Mouse (Mus musculus): ENCODE results near the gene Fam129a. TPM values are rescaled to one million over a fixed set of nuclear protein-coding genes. Genes with fewer than 3 reads are reported as not detected.

The Fam129a gene
- polyA plus RNA-seq, 1 experiment from 2014 or later: 5.7 TPM

GRCm38 (mm10) chr1:151758991-151759390, 188.0 kb downstream of the Fam129a start:
- peaks cover 23% of the 10 kb centered on the region for H3K4me1 ChIP-seq
- no peaks in the 10 kb centered on the region for H3K27me3 ChIP-seq
- no peak overlapping the region for H3K4me2 ChIP-seq (replicated peaks)
- H3K4me3 ChIP-seq: no peak overlapping the region
- H3K9ac ChIP-seq: no peak overlapping the region
- H3K36me3 ChIP-seq: 0 out of 2 replicates have a peak, but pooled peaks cover 4% of the 10 kb centered on the region
- H3K9me3 ChIP-seq: no peaks in the 10 kb centered on the region
- no peak for ATAC-seq (ENCODE audit: insufficient number of reproducible peaks, insufficient read depth, low FRiP score, low TSS enrichment)
- H3K27ac ChIP-seq: peak overlapping the region; percentile 46
- 33% methylated on average over 2 of the region's 2 CpGs for WGBS

GRCm38 (mm10) chr1:151764236-151764635, 193.2 kb downstream of the Fam129a start:
- no peak for ATAC-seq (ENCODE audit: insufficient number of reproducible peaks, insufficient read depth, low FRiP score, low TSS enrichment)
- no peak overlapping the region for H3K4me3 ChIP-seq
- no peak overlapping the region for H3K4me2 ChIP-seq (replicated peaks)
- whole genome bisulfite sequencing: 47% methylated on average over 3 of the region's 3 CpGs
- H3K4me1 ChIP-seq: peaks cover 8% of the 10 kb centered on the region; the same call in 1 of the 2 replicates
- H3K9me3 ChIP-seq: no peaks in the 10 kb centered on the region
- 0 out of 2 replicates have a peak, but pooled peaks cover 8% of the 10 kb centered on the region for H3K36me3 ChIP-seq
- H3K27ac ChIP-seq: no peak overlapping the region
- H3K27me3 ChIP-seq: no peaks in the 10 kb centered on the region
- H3K9ac ChIP-seq: no peak overlapping the region

GRCm38 (mm10) chr1:151766166-151766565, 195.2 kb downstream of the Fam129a start:
- Histone ChIP-seq H3K27me3 (no peaks in the 10 kb centered on the region), H3K4me2 (replicated peaks) (no peak overlapping the region), H3K9ac (no peak overlapping the region), H3K36me3 (peaks cover 7% of the 10 kb centered on the region; the same call in 1 of the 2 replicates), H3K9me3 (no peaks in the 10 kb centered on the region), H3K4me3 (no peak overlapping the region), H3K4me1 (peaks cover 8% of the 10 kb centered on the region; the same call in 1 of the 2 replicates), H3K27ac (no peak overlapping the region)
- WGBS: 82% methylated on average over 2 of the region's 2 CpGs
- ATAC-seq (ENCODE audit: insufficient number of reproducible peaks, insufficient read depth, low FRiP score, low TSS enrichment): no peak

GRCm38 (mm10) chr1:151766976-151767654, 196.1 kb downstream of the Fam129a start:
- Histone ChIP-seq H3K4me2 (replicated peaks) (no peak overlapping the region), H3K4me1 (peaks cover 8% of the 10 kb centered on the region; the same call in 1 of the 2 replicates), H3K9ac (no peak overlapping the region), H3K9me3 (no peaks in the 10 kb centered on the region), H3K27ac (no peak overlapping the region), H3K4me3 (no peak overlapping the region), H3K36me3 (peaks cover 9% of the 10 kb centered on the region; the same call in 1 of the 2 replicates), H3K27me3 (no peaks in the 10 kb centered on the region)
- ATAC-seq (ENCODE audit: insufficient number of reproducible peaks, insufficient read depth, low FRiP score, low TSS enrichment): no peak
- 67% methylated on average over 3 of the region's 3 CpGs for WGBS

GRCm38 (mm10) chr1:151769200-151769913, 198.4 kb downstream of the Fam129a start:
- Histone ChIP-seq H3K4me1 (no peaks in the 10 kb centered on the region), H3K4me2 (replicated peaks) (no peak overlapping the region), H3K9me3 (no peaks in the 10 kb centered on the region), H3K27ac (no peak overlapping the region), H3K36me3 (peaks cover 12% of the 10 kb centered on the region; the same call in 1 of the 2 replicates), H3K4me3 (no peak overlapping the region), H3K9ac (no peak overlapping the region), H3K27me3 (no peaks in the 10 kb centered on the region)
- no peak for ATAC-seq (ENCODE audit: insufficient number of reproducible peaks, insufficient read depth, low FRiP score, low TSS enrichment)
- 73% methylated on average over 3 of the region's 3 CpGs for WGBS

Other genes starting within 250 kb of the Fam129a start
- gene Ivns1abp, start 226.7 kb upstream of the Fam129a start, polyA plus RNA-seq (2016; fragmentation: Nextera tagmentation; extraction: Ambion mirVana): 351 and 372 TPM in 2 replicates
- gene Swt1, start 142.7 kb upstream of the Fam129a start, polyA plus RNA-seq (2016; fragmentation: Nextera tagmentation; extraction: Ambion mirVana): 24.8 and 30.6 TPM in 2 replicates
- 54.8 and 55.7 TPM in 2 replicates for gene Trmt1l, start 142.6 kb upstream of the Fam129a start, polyA plus RNA-seq (2016; fragmentation: Nextera tagmentation; extraction: Ambion mirVana)
- 113 and 122 TPM in 2 replicates for gene Rnf2, start 70.2 kb upstream of the Fam129a start, polyA plus RNA-seq (2016; fragmentation: Nextera tagmentation; extraction: Ambion mirVana)
- 24.6 and 27.6 TPM in 2 replicates for gene Edem3, start 184.2 kb downstream of the Fam129a start, polyA plus RNA-seq (2016; fragmentation: Nextera tagmentation; extraction: Ambion mirVana)

Measured in embryonic facial prominence, embryonic 12.5 days (tissue).